Mouse (Mus musculus) liver (tissue): ENCODE measurements at regions not wholly inside any gene's neighbourhood (a gene's known extent, or its start where the extent isn't known, plus 50 kb on each side); places are given as distances from the start of the nearest gene placed in this dataset.
"Not testable (repeated sequence)": the region's sequence is repeated elsewhere in the genome, so short reads cannot be mapped to it uniquely, and the experiment has no call there.

Source experiments
- DNase-seq: peaks from one replicate; pipeline ENCODE4 v3.0.0-alpha.2; 2020; ENCODE audit warnings: mixed read lengths

- no peak for DNase-seq
Measured at GRCm38 (mm10) chr13:18651658-18652057, 65.4 kb upstream of the Vps41 start.

- peak; percentile 4 for DNase-seq
Measured at GRCm38 (mm10) chr13:18614763-18615616, 102.1 kb upstream of the Vps41 start.

GRCm38 (mm10) chr13:18580718-18581550 is 136.2 kb upstream of the Vps41 start:
- no peak for DNase-seq

- DNase-seq: no peak
Measured at GRCm38 (mm10) chr13:18576016-18576415, 141.1 kb upstream of the Vps41 start.

- no peak for DNase-seq
Measured at GRCm38 (mm10) chr13:18575599-18575998, 141.5 kb upstream of the Vps41 start.

- DNase-seq: not testable (repeated sequence)
Measured at GRCm38 (mm10) chr13:18542032-18542431, 144.5 kb upstream of the Pou6f2 start.

- DNase-seq: peak; percentile 4
Measured at GRCm38 (mm10) chr13:18530509-18530908, 133.0 kb upstream of the Pou6f2 start.

GRCm38 (mm10) chr13:18498159-18498558 is 100.7 kb upstream of the Pou6f2 start:
- DNase-seq: no peak

GRCm38 (mm10) chr13:18497582-18498157 is 100.2 kb upstream of the Pou6f2 start:
- no peak for DNase-seq

- no peak for DNase-seq
Measured at GRCm38 (mm10) chr13:18495021-18495811, 97.7 kb upstream of the Pou6f2 start.

- not testable (repeated sequence) for DNase-seq
Measured at GRCm38 (mm10) chr13:18485785-18486184, 88.3 kb upstream of the Pou6f2 start.

GRCm38 (mm10) chr13:18485080-18485479 is 87.6 kb upstream of the Pou6f2 start:
- no peak for DNase-seq

- no peak for DNase-seq
Measured at GRCm38 (mm10) chr13:18476311-18476710, 78.8 kb upstream of the Pou6f2 start.

GRCm38 (mm10) chr13:18471534-18471933 is 74.0 kb upstream of the Pou6f2 start:
- DNase-seq: no peak

- no peak for DNase-seq
Measured at GRCm38 (mm10) chr13:18465921-18466320, 68.4 kb upstream of the Pou6f2 start.

- DNase-seq: no peak
Measured at GRCm38 (mm10) chr13:18462221-18462620, 64.7 kb upstream of the Pou6f2 start.

GRCm38 (mm10) chr13:18457337-18458236 is 60.1 kb upstream of the Pou6f2 start:
- DNase-seq: no peak
